Mouse (Mus musculus): ENCODE data around the gene Aatk. TPM values are rescaled to one million over a fixed set of nuclear protein-coding genes. Genes with fewer than 3 reads are reported as not detected.
A peak's percentile ranks its signal among the peaks of the same experiment; 100 is the strongest.

Aatk gene
- total and polyA plus RNA-seq, 2 experiments from 2014 or later = 31.7 to 110 TPM

GRCm38 (mm10) chr11:120052274-120052673 is 5.3 kb upstream of the Aatk start:
- Histone ChIP-seq H3K27ac (ENCODE audit: low read depth, low read length) (no peak overlapping the region), H3K9me3 (ENCODE audit: low read length) (no peaks in the 10 kb centered on the region), H3K4me1 (ENCODE audit: insufficient read depth) (peaks cover 4% of the 10 kb centered on the region; the same call in 1 of the 2 replicates), H3K36me3 (ENCODE audit: insufficient read depth) (no peaks in the 10 kb centered on the region), H3K27me3 (ENCODE audit: insufficient read depth, low read length) (no peaks in the 10 kb centered on the region), H3K4me3 (ENCODE audit: low read depth, low read length) (no peak overlapping the region), H3K4me2 (ENCODE audit: low read depth) (no peak overlapping the region), H3K9ac (no peak overlapping the region)
- WGBS = 79% methylated on average over 9 of the region's 9 CpGs
- DNase-seq (no peak), ATAC-seq (no peak)
- no peak for TF ChIP-seq CTCF (IDR thresholded peaks at IDR 0.05; ENCODE audit: low read depth)

GRCm38 (mm10) chr11:120051124-120051811 is 4.3 kb upstream of the Aatk start:
- Histone ChIP-seq H3K4me3 (ENCODE audit: low read depth, low read length) (no peak overlapping the region), H3K4me2 (ENCODE audit: low read depth) (no peak overlapping the region), H3K9me3 (ENCODE audit: low read length) (no peaks in the 10 kb centered on the region), H3K4me1 (ENCODE audit: insufficient read depth) (peaks cover 4% of the 10 kb centered on the region; the same call in 1 of the 2 replicates), H3K27me3 (ENCODE audit: insufficient read depth, low read length) (no peaks in the 10 kb centered on the region), H3K36me3 (ENCODE audit: insufficient read depth) (no peaks in the 10 kb centered on the region), H3K9ac (no peak overlapping the region), H3K27ac (ENCODE audit: low read depth, low read length) (no peak overlapping the region)
- no peak for TF ChIP-seq CTCF (IDR thresholded peaks at IDR 0.05; ENCODE audit: low read depth)
- ATAC-seq (peak; percentile 24; the same call in 1 of the 2 replicates), DNase-seq (no peak)
- 39% methylated on average over 14 of the region's 14 CpGs for WGBS

GRCm38 (mm10) chr11:120049067-120049466 is 2.1 kb upstream of the Aatk start:
- Histone ChIP-seq H3K9ac (no peak overlapping the region), H3K27ac (ENCODE audit: low read depth, low read length) (no peak overlapping the region), H3K4me1 (ENCODE audit: insufficient read depth) (peaks cover 17% of the 10 kb centered on the region), H3K9me3 (ENCODE audit: low read length) (no peaks in the 10 kb centered on the region), H3K36me3 (ENCODE audit: insufficient read depth) (no peaks in the 10 kb centered on the region), H3K4me2 (ENCODE audit: low read depth) (no peak overlapping the region), H3K4me3 (ENCODE audit: low read depth, low read length) (no peak overlapping the region), H3K27me3 (ENCODE audit: insufficient read depth, low read length) (no peaks in the 10 kb centered on the region)
- 85% methylated on average over 8 of the region's 8 CpGs for WGBS
- DNase-seq (no peak), ATAC-seq (no peak)
- TF ChIP-seq CTCF (IDR thresholded peaks at IDR 0.05; ENCODE audit: low read depth) = no peak

GRCm38 (mm10) chr11:120048252-120048556 is 1.2 kb upstream of the Aatk start:
- Histone ChIP-seq H3K4me1 (ENCODE audit: insufficient read depth) (peaks cover 18% of the 10 kb centered on the region), H3K4me2 (ENCODE audit: low read depth) (peak overlapping the region; percentile 90), H3K27ac (ENCODE audit: low read depth, low read length) (peak overlapping the region; percentile 94), H3K9me3 (ENCODE audit: low read length) (no peaks in the 10 kb centered on the region), H3K36me3 (ENCODE audit: insufficient read depth) (no peaks in the 10 kb centered on the region), H3K27me3 (ENCODE audit: insufficient read depth, low read length) (no peaks in the 10 kb centered on the region), H3K9ac (peak overlapping the region; percentile 98), H3K4me3 (ENCODE audit: low read depth, low read length) (peak overlapping the region; percentile 80)
- TF ChIP-seq CTCF (IDR thresholded peaks at IDR 0.05; ENCODE audit: low read depth) = peak; percentile 81
- DNase-seq = peak; percentile 88
- under 1% methylated on average over 23 of the region's 23 CpGs for WGBS
- peak; percentile 73 for ATAC-seq

GRCm38 (mm10) chr11:120047531-120048251 is 724 bp upstream of the Aatk start:
- Histone ChIP-seq H3K9ac (peak overlapping the region; percentile 98), H3K4me3 (ENCODE audit: low read depth, low read length) (peak overlapping the region; percentile 80), H3K9me3 (ENCODE audit: low read length) (no peaks in the 10 kb centered on the region), H3K4me2 (ENCODE audit: low read depth) (peak overlapping the region; percentile 90), H3K36me3 (ENCODE audit: insufficient read depth) (no peaks in the 10 kb centered on the region), H3K4me1 (ENCODE audit: insufficient read depth) (peaks cover 18% of the 10 kb centered on the region), H3K27ac (ENCODE audit: low read depth, low read length) (peak overlapping the region; percentile 94), H3K27me3 (ENCODE audit: insufficient read depth, low read length) (no peaks in the 10 kb centered on the region)
- DNase-seq (peak; percentile 60), ATAC-seq (peak; percentile 18; the same call in 1 of the 2 replicates)
- 9% methylated on average over 23 of the region's 23 CpGs for WGBS
- no peak for TF ChIP-seq CTCF (IDR thresholded peaks at IDR 0.05; ENCODE audit: low read depth)

- peaks cover 18% of the 10 kb centered on the region for H3K4me1 ChIP-seq (ENCODE audit: insufficient read depth)
- no peak for TF ChIP-seq CTCF (IDR thresholded peaks at IDR 0.05; ENCODE audit: low read depth)
- ATAC-seq (peak; percentile 18), DNase-seq (peak; percentile 69)
- peak overlapping the region; percentile 98 for H3K9ac ChIP-seq
- peak overlapping the region; percentile 90 for H3K4me2 ChIP-seq (ENCODE audit: low read depth)
- no peaks in the 10 kb centered on the region for H3K36me3 ChIP-seq (ENCODE audit: insufficient read depth)
- H3K27me3 ChIP-seq (ENCODE audit: insufficient read depth, low read length) = no peaks in the 10 kb centered on the region
- 18% methylated on average over 11 of the region's 11 CpGs for WGBS
- peak overlapping the region; percentile 80 for H3K4me3 ChIP-seq (ENCODE audit: low read depth, low read length)
- H3K9me3 ChIP-seq (ENCODE audit: low read length) = no peaks in the 10 kb centered on the region
- peak overlapping the region; percentile 94 for H3K27ac ChIP-seq (ENCODE audit: low read depth, low read length)
These were observed 971 bp downstream of the Aatk start for GRCm38 (mm10) chr11:120045839-120046552.
